Mouse (Mus musculus): Measurements from ENCODE around the gene Tuba3b. TPM values are rescaled to one million over a fixed set of nuclear protein-coding genes. Genes with fewer than 3 reads are reported as not detected.

Tuba3b gene
- polyA plus RNA-seq, 1 experiment = 0.06 TPM

GRCm38 (mm10) chr6:145667654-145668053, 52.1 kb downstream of the Tuba3b start:
- TF ChIP-seq MYOD1 (IDR thresholded peaks at IDR 0.05; ENCODE audit: control insufficient read depth, insufficient read length, low read depth) (no peak), MAX (IDR thresholded peaks at IDR 0.05) (no peak), MYOG (IDR thresholded peaks at IDR 0.05; ENCODE audit: control insufficient read depth, extremely low read depth, insufficient read length) (no peak), USF1 (IDR thresholded peaks at IDR 0.05; ENCODE audit: low read depth) (no peak), CEBPB (IDR thresholded peaks at IDR 0.05; ENCODE audit: low read depth) (no peak), CTCF (IDR thresholded peaks at IDR 0.05; ENCODE audit: control insufficient read depth, insufficient read depth, insufficient read length) (no peak), FOSL1 (IDR thresholded peaks at IDR 0.05; ENCODE audit: insufficient read depth, low read length, poor library complexity, severe bottlenecking) (no peak)

GRCm38 (mm10) chr6:145669596-145670071, 54.1 kb downstream of the Tuba3b start:
- no peak overlapping the region for H3K4me3 ChIP-seq (ENCODE audit: insufficient read depth, poor library complexity, severe bottlenecking)
- H3K27me3 ChIP-seq (ENCODE audit: control insufficient read depth, insufficient read depth, insufficient read length) = peaks cover 16% of the 10 kb centered on the region
- H3ac ChIP-seq (ENCODE audit: control insufficient read depth, insufficient read length, low read depth) = no peak overlapping the region
- no peak for TF ChIP-seq CTCF (IDR thresholded peaks at IDR 0.05; ENCODE audit: control insufficient read depth, insufficient read depth, insufficient read length)
- H3K36me3 ChIP-seq (ENCODE audit: control insufficient read depth, insufficient read depth) = no peaks in the 10 kb centered on the region
- H3K79me2 ChIP-seq (ENCODE audit: control insufficient read depth, insufficient read depth) = no peaks in the 10 kb centered on the region
- no peaks in the 10 kb centered on the region for H3K79me3 ChIP-seq (ENCODE audit: low read depth)

More at GRCm38 (mm10) chr6:145667654-145668053, 52.1 kb downstream of the Tuba3b start:
- H3K27me3 ChIP-seq (ENCODE audit: control insufficient read depth, insufficient read depth, insufficient read length) = peaks cover 12% of the 10 kb centered on the region
- H3ac ChIP-seq (ENCODE audit: control insufficient read depth, insufficient read length, low read depth) = no peak overlapping the region
- H3K4me3 ChIP-seq (ENCODE audit: insufficient read depth, poor library complexity, severe bottlenecking) = no peak overlapping the region
- no peaks in the 10 kb centered on the region for H3K36me3 ChIP-seq (ENCODE audit: control insufficient read depth, insufficient read depth)
- no peaks in the 10 kb centered on the region for H3K79me2 ChIP-seq (ENCODE audit: control insufficient read depth, insufficient read depth)
- H3K79me3 ChIP-seq (ENCODE audit: low read depth) = no peaks in the 10 kb centered on the region

Other genes with a start within 250 kb of the Tuba3b start
- not detected for gene Lmntd1, start 1.4 kb upstream of the Tuba3b start, polyA plus RNA-seq (2012; fragmentation: generic; extraction: Trizol)
- 7.3 TPM for gene Rassf8, start 131.0 kb downstream of the Tuba3b start, polyA plus RNA-seq (2012; fragmentation: generic; extraction: Trizol)
- 3.9 TPM for gene Bhlhe41, start 249.8 kb downstream of the Tuba3b start, polyA plus RNA-seq (2012; fragmentation: generic; extraction: Trizol)

All from C2C12 (cell line).